In genomic region chr1:92037039-92037438, GRCm38 (mm10) we compare ENCODE assay signal across 26 mouse cellular contexts.
DNase-seq lines count a peak whose midpoint lies in the region; ATAC-seq and TF ChIP-seq lines count a peak whose summit lies in the region.
"Had no signal": no experiment of that assay in that cellular context is flagged by ENCODE, and none has a peak within 500 bp of the region (broad histone marks: within the 10 kb centered on the region; RNA-seq: fewer than 3 reads in every experiment).

No protein-coding gene starts in this region.

- peak; percentile 36; the same call in 1 of the 2 replicates for ATAC-seq in common myeloid progenitor, adult 5-6 weeks (replicated peaks; ENCODE audit: low read depth, poor library complexity, severe bottlenecking)
- peak; percentile 34 to 42; a peak in 2 of 4 replicates for ATAC-seq in hematopoietic stem cell, adult 5-6 weeks (replicated peaks in 1 of 2; ENCODE audit: insufficient read depth in 1 of 2, low FRiP score in 2 of 2, low TSS enrichment in 1 of 2, low read depth in 1 of 2, poor library complexity in 2 of 2, severe bottlenecking in 2 of 2)
- ATAC-seq in megakaryocyte progenitor cell, adult 5-6 weeks (replicated peaks; ENCODE audit: poor library complexity), result peak; percentile 40; the same call in 1 of the 2 replicates
- ATAC-seq: CD4-positive, CD25-positive, alpha-beta regulatory T cell, adult 4 months; forebrain, embryonic 13.5 days; forebrain, embryonic 15.5 days; forebrain, postnatal 0 days had no signal

- TF ChIP-seq CTCF in MEL (IDR thresholded peaks at IDR 0.05 in 2 of 3, conservative IDR thresholded peaks at IDR 0.05 in 1 of 3; ENCODE audit: control insufficient read depth in 1 of 3, insufficient read depth in 1 of 3, low read depth in 2 of 3, low read length in 3 of 3, poor library complexity in 1 of 3, severe bottlenecking in 1 of 3), result no peak

- TF ChIP-seq RAD21 in MEL (IDR thresholded peaks at IDR 0.05; ENCODE audit: low read depth, low read length), result no peak

- no peak overlapping the region for H3K4me3 ChIP-seq in MEL (ENCODE audit: control insufficient read depth in 1 of 2, insufficient read depth in 1 of 2, low read depth in 2 of 2, low read length in 2 of 2)
- H3K4me3 ChIP-seq in forebrain, embryonic 10.5 days, result no peak overlapping the region
- H3K4me3 ChIP-seq in embryonic facial prominence, embryonic 10.5 days, result no peak overlapping the region
- H3K4me3 ChIP-seq: embryonic facial prominence, embryonic 13.5 days; embryonic facial prominence, embryonic 15.5 days; erythroblast, embryonic 14.5 days; forebrain, embryonic 13.5 days; forebrain, embryonic 15.5 days had no signal

- peak; percentile 58 for DNase-seq in MEL (ENCODE audit: low read depth, low spot score)
- DNase-seq in gastrocnemius, postnatal 36 days, result no peak
- DNase-seq in forebrain, embryonic 10.5 days (ENCODE audit: extremely low spot score, low spot score), result no peak
- DNase-seq in embryonic facial prominence, embryonic 10.5 days (ENCODE audit: low spot score), result no peak
- DNase-seq in ovary, postnatal 10 days (ENCODE audit: low spot score), result no peak
- DNase-seq: adrenal gland, adult 2 months; adrenal gland, postnatal 10 days; adrenal gland, postnatal 25 days; B cell, adult 2 months; cerebellum, adult 11-12 months; cerebellum, adult 8-10 months; cerebellum, adult 9-11 months; cerebellum, postnatal 14 days; cerebellum, postnatal 36 days; forebrain, postnatal 0 days had no signal

- peak in 1 of 2 experiments; percentile 64; a peak in 1 of 4 replicates for TF ChIP-seq EP300 in MEL (IDR thresholded peaks at IDR 0.05; ENCODE audit: low read depth in 1 of 2, low read length in 2 of 2)

- H3K4me1 ChIP-seq in MEL (ENCODE audit: control insufficient read depth in 1 of 2, insufficient read depth in 2 of 2, low read length in 2 of 2), result peaks cover 0 to 4% of the 10 kb centered on the region in 2 experiments; a peak in 1 of 4 replicates
- H3K4me1 ChIP-seq in forebrain, embryonic 10.5 days, result peaks cover 31% of the 10 kb centered on the region
- peaks cover 18% of the 10 kb centered on the region for H3K4me1 ChIP-seq in embryonic facial prominence, embryonic 10.5 days

- 91% methylated on average over 7 of the region's 7 CpGs for WGBS in forebrain, embryonic 10.5 days
- 93% methylated on average over 7 of the region's 7 CpGs for WGBS in embryonic facial prominence, embryonic 10.5 days

- intact Hi-C loops in gastrocnemius, postnatal 36 days (cut with DNase I), result no loop called here

- no peaks in the 10 kb centered on the region for H3K27me3 ChIP-seq in MEL (ENCODE audit: control insufficient read depth in 1 of 2, insufficient read depth in 2 of 2, low read length in 2 of 2)
- no peaks in the 10 kb centered on the region for H3K27me3 ChIP-seq in forebrain, embryonic 10.5 days (ENCODE audit: poor library complexity, severe bottlenecking)
- no peaks in the 10 kb centered on the region for H3K27me3 ChIP-seq in embryonic facial prominence, embryonic 10.5 days (replicated peaks; ENCODE audit: low read depth, poor library complexity, severe bottlenecking)
- H3K27me3 ChIP-seq: CH12.LX; embryonic facial prominence, embryonic 13.5 days; embryonic facial prominence, embryonic 15.5 days; forebrain, embryonic 13.5 days; forebrain, embryonic 15.5 days had no signal

- H3K36me3 ChIP-seq in MEL (ENCODE audit: control insufficient read depth in 1 of 2, insufficient read depth in 2 of 2, low read length in 2 of 2), result no peaks in the 10 kb centered on the region; a peak in 1 of 4 replicates
- H3K36me3 ChIP-seq in forebrain, embryonic 10.5 days (replicated peaks), result peaks cover 8% of the 10 kb centered on the region
- H3K36me3 ChIP-seq in embryonic facial prominence, embryonic 10.5 days (replicated peaks), result peaks cover 13% of the 10 kb centered on the region
- H3K36me3 ChIP-seq: embryonic facial prominence, embryonic 15.5 days; forebrain, embryonic 15.5 days had no signal

- no peaks in the 10 kb centered on the region for H3K79me2 ChIP-seq in MEL (ENCODE audit: control insufficient read depth, insufficient read depth, low read length, poor library complexity)

- H3K9ac ChIP-seq in MEL (ENCODE audit: control insufficient read depth, low read depth, low read length, poor library complexity, severe bottlenecking), result no peak overlapping the region
- H3K9ac ChIP-seq: embryonic facial prominence, embryonic 13.5 days; embryonic facial prominence, embryonic 15.5 days; forebrain, embryonic 13.5 days; forebrain, embryonic 15.5 days; forebrain, postnatal 0 days had no signal

- no peaks in the 10 kb centered on the region for H3K9me3 ChIP-seq in MEL (replicated peaks; ENCODE audit: insufficient read depth, low read length)
- no peaks in the 10 kb centered on the region; the same call in 1 of the 2 replicates for H3K9me3 ChIP-seq in forebrain, embryonic 10.5 days
- H3K9me3 ChIP-seq in embryonic facial prominence, embryonic 10.5 days, result peaks cover 4% of the 10 kb centered on the region; the same call in 1 of the 2 replicates
- H3K9me3 ChIP-seq: embryonic facial prominence, embryonic 13.5 days; embryonic facial prominence, embryonic 15.5 days; forebrain, embryonic 13.5 days; forebrain, embryonic 15.5 days; G1E had no signal

- no peak for TF ChIP-seq POLR2A in MEL (IDR thresholded peaks at IDR 0.05; ENCODE audit: control insufficient read depth in 1 of 2, insufficient read depth in 1 of 2, low read depth in 1 of 2, low read length in 2 of 2, poor library complexity in 1 of 2)

- H3K27ac ChIP-seq in MEL (ENCODE audit: control insufficient read depth, low read depth, low read length), result no peak overlapping the region
- H3K27ac ChIP-seq in forebrain, embryonic 10.5 days, result no peak overlapping the region
- H3K27ac ChIP-seq in embryonic facial prominence, embryonic 10.5 days (replicated peaks), result no peak overlapping the region
- H3K27ac ChIP-seq: embryonic facial prominence, embryonic 13.5 days; embryonic facial prominence, embryonic 15.5 days; forebrain, embryonic 13.5 days; forebrain, embryonic 15.5 days had no signal

TF ChIP-seq in MEL, 35 proteins besides CTCF, POLR2A, EP300 and RAD21:
- no peak for TF ChIP-seq ZKSCAN1 (IDR thresholded peaks at IDR 0.05; ENCODE audit: low read depth, low read length)
- TF ChIP-seq RCOR1 (IDR thresholded peaks at IDR 0.05; ENCODE audit: low read depth, low read length), result 0 out of 2 replicates have a peak, but pooled peaks have one; percentile 44
- 0 out of 2 replicates have a peak, but pooled peaks have one; percentile 27 for TF ChIP-seq SIN3A (IDR thresholded peaks at IDR 0.05; ENCODE audit: low read length)
- TF ChIP-seq GATA1 (IDR thresholded peaks at IDR 0.05; ENCODE audit: low read depth, low read length), result peak; percentile 24; the same call in 1 of the 2 replicates
